Mouse (Mus musculus): Measurements from ENCODE around the gene Naa11. TPM values are rescaled to one million over a fixed set of nuclear protein-coding genes. Genes with fewer than 3 reads are reported as not detected.

Gene Naa11
- not detected in 2 replicates for polyA plus RNA-seq (2015; fragmentation: Nextera tagmentation; extraction: Ambion mirVana)

DNA sequence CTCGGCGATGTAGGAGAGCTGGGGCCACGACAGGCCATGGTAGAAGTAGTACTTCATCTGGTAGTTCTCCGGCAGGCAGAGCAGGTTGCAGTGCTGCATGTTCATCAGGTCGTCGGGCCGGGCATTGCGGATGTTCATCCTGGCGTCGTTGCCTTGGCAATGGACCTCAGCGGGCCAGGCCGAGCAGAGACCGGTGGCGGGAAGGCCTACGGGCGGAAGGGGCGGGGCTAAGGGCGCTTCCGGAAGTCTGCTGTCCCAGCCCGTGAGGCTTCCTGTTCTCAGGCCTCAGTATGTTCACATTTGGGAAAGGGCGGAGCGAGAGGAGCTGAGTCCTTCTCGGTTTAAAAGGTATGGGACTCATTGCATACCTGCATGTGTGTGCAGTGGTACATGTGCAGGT, at the start of gene Naa11:
Gene Naa11, minus strand, starts transcription at position 220 of the 400 bp plus-strand sequence.
- Histone ChIP-seq H3K9ac (no peak within 1 kb of the TSS), H3K4me1 (replicated peaks) (no peaks in the 10 kb centered on the region), H3K9me3 (replicated peaks) (no peaks in the 10 kb centered on the region), H3K4me2 (no peak within 1 kb of the TSS), H3K27me3 (no peaks in the 10 kb centered on the region), H3K4me3 (replicated peaks) (no peak within 1 kb of the TSS), H3K27ac (no peak within 1 kb of the TSS), H3K36me3 (no peaks in the 10 kb centered on the region)
- WGBS (ENCODE audit: insufficient replicate concordance): 83% methylated on average over 23 of the region's 23 CpGs
- ATAC-seq (ENCODE audit: low read depth) (no peak), DNase-seq (no peak)

DNA sequence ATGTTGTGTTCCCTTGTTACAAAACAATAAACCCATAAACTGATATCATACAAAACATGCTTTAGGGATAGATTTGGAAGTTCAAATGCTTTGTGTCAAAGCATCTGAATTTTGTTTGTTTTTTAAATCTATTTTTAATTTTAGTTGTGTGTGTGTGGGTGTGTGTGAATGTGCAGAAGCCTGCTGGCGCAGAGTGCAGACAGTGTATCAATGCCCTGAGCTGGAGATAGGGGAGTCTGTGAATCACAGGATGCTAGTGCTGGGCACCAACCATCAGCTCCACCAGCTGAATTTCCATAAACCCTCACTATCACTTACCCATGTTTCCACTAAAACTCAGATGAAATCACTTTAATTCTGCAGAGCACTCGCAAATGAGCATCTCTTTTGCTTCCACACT, 40.3 kb upstream of the Naa11 start:
- no peak for ATAC-seq (ENCODE audit: low read depth)

DNA sequence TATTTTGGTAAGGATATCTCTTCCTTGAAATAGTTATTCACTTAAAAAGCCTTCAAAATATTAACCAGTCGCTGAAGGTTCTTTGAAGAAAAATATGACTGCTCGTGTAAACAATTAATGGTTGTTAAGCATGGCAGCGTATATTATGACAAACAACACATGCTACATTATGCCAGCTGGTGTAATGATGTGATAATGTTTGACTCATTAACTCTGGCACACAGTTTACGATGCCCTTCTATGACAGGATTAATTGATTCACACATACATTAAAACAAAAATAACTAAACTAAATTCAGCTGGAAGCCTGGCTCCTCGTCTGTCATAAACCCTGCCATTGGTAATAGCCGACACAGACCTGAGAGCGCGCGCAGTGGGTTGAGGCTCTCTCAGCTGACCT, 37.8 kb upstream of the Naa11 start:
- no peak overlapping the region for H3K4me2 ChIP-seq
- ATAC-seq (ENCODE audit: low read depth) (no peak), DNase-seq (no peak)
- no peaks in the 10 kb centered on the region for H3K27me3 ChIP-seq
- no peaks in the 10 kb centered on the region for H3K4me1 ChIP-seq (replicated peaks)
- 79% methylated on average over 9 of the region's 9 CpGs for WGBS (ENCODE audit: insufficient replicate concordance)
- H3K36me3 ChIP-seq: no peaks in the 10 kb centered on the region
- no peak overlapping the region for H3K9ac ChIP-seq
- H3K27ac ChIP-seq: no peak overlapping the region
- no peaks in the 10 kb centered on the region for H3K9me3 ChIP-seq (replicated peaks)
- H3K4me3 ChIP-seq (replicated peaks): no peak overlapping the region

More for the DNA sequence above, 40.3 kb upstream of the Naa11 start:
- Histone ChIP-seq H3K9ac (no peak overlapping the region), H3K4me2 (no peak overlapping the region), H3K4me1 (replicated peaks) (no peaks in the 10 kb centered on the region), H3K27ac (no peak overlapping the region), H3K4me3 (replicated peaks) (no peak overlapping the region), H3K36me3 (no peaks in the 10 kb centered on the region), H3K27me3 (no peaks in the 10 kb centered on the region), H3K9me3 (replicated peaks) (no peaks in the 10 kb centered on the region)
- no peak for DNase-seq
- 71% methylated on average over 2 of the region's 2 CpGs for WGBS (ENCODE audit: insufficient replicate concordance)

DNA sequence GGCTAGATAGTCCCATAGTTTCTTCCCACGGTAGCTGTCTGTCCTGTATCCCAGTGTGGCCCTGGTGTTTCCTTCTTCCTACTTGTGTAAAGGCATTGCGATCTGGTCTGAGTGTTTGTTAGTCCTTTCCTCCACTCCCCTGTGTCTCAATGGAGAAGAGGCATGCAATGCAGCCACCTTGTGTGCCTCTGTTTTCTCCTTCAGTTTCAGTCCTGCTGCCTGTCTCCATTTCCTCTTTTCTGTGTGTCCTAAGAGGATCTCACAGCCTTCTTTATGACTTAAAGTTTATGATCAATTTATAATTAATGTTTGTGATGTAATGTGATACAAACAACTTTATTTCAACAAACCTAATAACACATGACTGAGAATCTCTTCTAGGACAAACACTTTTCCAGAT, 29.5 kb upstream of the Naa11 start:
- ATAC-seq (ENCODE audit: low read depth): no peak
- no peak overlapping the region for H3K4me2 ChIP-seq
- 70% methylated on average over 2 of the region's 2 CpGs for WGBS (ENCODE audit: insufficient replicate concordance)

GRCm38 (mm10) chr5:97417185-97417584, 25.0 kb upstream of the Naa11 start:
- WGBS (ENCODE audit: insufficient replicate concordance): 60% methylated on average over 2 of the region's 2 CpGs
- no peak for DNase-seq
- ATAC-seq (ENCODE audit: low read depth): no peak

More for the DNA sequence above, 29.5 kb upstream of the Naa11 start:
- H3K27me3 ChIP-seq: no peaks in the 10 kb centered on the region
- no peak overlapping the region for H3K9ac ChIP-seq
- H3K4me1 ChIP-seq (replicated peaks): no peaks in the 10 kb centered on the region
- H3K27ac ChIP-seq: no peak overlapping the region
- no peaks in the 10 kb centered on the region for H3K9me3 ChIP-seq (replicated peaks)
- DNase-seq: no peak
- H3K4me3 ChIP-seq (replicated peaks): no peak overlapping the region
- no peaks in the 10 kb centered on the region for H3K36me3 ChIP-seq

DNA sequence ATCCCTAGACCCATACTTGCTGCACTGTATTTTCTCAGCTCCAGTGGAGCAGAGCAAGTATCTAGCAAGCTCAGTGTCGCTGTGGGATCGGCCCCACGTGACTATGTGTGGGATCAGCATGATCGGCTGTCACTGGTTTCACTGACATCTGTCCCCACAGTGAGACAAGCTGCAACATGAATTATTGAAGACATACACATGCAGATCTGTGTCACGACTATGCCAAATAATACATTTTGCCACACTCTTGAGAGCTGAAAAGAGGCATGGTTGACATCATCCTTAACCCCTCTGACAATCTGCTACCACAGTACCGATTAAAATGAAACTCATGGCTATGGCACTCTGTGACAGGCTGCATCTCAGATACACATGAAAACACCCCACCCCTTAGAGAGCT, 23.7 kb upstream of the Naa11 start:
- Histone ChIP-seq H3K27me3 (no peaks in the 10 kb centered on the region), H3K9ac (no peak overlapping the region), H3K36me3 (no peaks in the 10 kb centered on the region), H3K4me1 (replicated peaks) (no peaks in the 10 kb centered on the region), H3K4me2 (no peak overlapping the region), H3K27ac (no peak overlapping the region), H3K9me3 (replicated peaks) (no peaks in the 10 kb centered on the region), H3K4me3 (replicated peaks) (no peak overlapping the region)
- ATAC-seq (ENCODE audit: low read depth): no peak
- DNase-seq: no peak
- WGBS (ENCODE audit: insufficient replicate concordance): 67% methylated on average over 6 of the region's 6 CpGs

More at GRCm38 (mm10) chr5:97417185-97417584, 25.0 kb upstream of the Naa11 start:
- H3K9ac ChIP-seq: no peak overlapping the region
- no peaks in the 10 kb centered on the region for H3K36me3 ChIP-seq
- H3K4me3 ChIP-seq (replicated peaks): no peak overlapping the region
- no peak overlapping the region for H3K27ac ChIP-seq
- no peak overlapping the region for H3K4me2 ChIP-seq
- H3K4me1 ChIP-seq (replicated peaks): no peaks in the 10 kb centered on the region
- H3K27me3 ChIP-seq: no peaks in the 10 kb centered on the region
- no peaks in the 10 kb centered on the region for H3K9me3 ChIP-seq (replicated peaks)

DNA sequence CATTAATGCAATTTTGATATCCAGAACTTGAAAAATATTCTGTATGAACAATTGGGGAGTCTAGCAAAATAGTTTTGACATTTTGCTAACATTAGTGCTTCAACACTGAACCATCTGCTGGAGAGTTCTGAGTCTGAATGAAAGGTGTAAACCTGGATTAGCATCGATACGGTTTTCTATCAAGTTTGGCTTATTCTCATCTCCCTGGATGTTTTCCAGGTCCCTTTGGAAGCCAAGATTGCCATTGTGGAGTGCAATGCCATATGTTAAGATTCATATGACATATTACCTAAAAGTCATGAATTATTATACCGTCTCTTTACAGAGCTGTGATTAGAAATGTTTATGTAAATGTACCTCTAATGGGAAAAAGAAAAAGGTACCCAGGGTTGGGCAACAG, 21.5 kb upstream of the Naa11 start:
- H3K4me3 ChIP-seq (replicated peaks): no peak overlapping the region
- ATAC-seq (ENCODE audit: low read depth): no peak
- H3K4me1 ChIP-seq (replicated peaks): no peaks in the 10 kb centered on the region
- no peaks in the 10 kb centered on the region for H3K27me3 ChIP-seq
- H3K36me3 ChIP-seq: no peaks in the 10 kb centered on the region
- H3K9ac ChIP-seq: no peak overlapping the region
- no peaks in the 10 kb centered on the region for H3K9me3 ChIP-seq (replicated peaks)
- no peak overlapping the region for H3K4me2 ChIP-seq
- no peak for DNase-seq
- H3K27ac ChIP-seq: no peak overlapping the region
- WGBS (ENCODE audit: insufficient replicate concordance): 71% methylated on average over 3 of the region's 3 CpGs

GRCm38 (mm10) chr5:97410190-97410589, 18.0 kb upstream of the Naa11 start:
- no peak for DNase-seq
- H3K9ac ChIP-seq: no peak overlapping the region
- H3K4me2 ChIP-seq: no peak overlapping the region
- no peaks in the 10 kb centered on the region for H3K27me3 ChIP-seq
- no peaks in the 10 kb centered on the region for H3K4me1 ChIP-seq (replicated peaks)
- no peak overlapping the region for H3K4me3 ChIP-seq (replicated peaks)
- no peaks in the 10 kb centered on the region for H3K9me3 ChIP-seq (replicated peaks)
- no peaks in the 10 kb centered on the region for H3K36me3 ChIP-seq
- no peak overlapping the region for H3K27ac ChIP-seq
- ATAC-seq (ENCODE audit: low read depth): no peak
- WGBS (ENCODE audit: insufficient replicate concordance): 77% methylated on average over 6 of the region's 6 CpGs

DNA sequence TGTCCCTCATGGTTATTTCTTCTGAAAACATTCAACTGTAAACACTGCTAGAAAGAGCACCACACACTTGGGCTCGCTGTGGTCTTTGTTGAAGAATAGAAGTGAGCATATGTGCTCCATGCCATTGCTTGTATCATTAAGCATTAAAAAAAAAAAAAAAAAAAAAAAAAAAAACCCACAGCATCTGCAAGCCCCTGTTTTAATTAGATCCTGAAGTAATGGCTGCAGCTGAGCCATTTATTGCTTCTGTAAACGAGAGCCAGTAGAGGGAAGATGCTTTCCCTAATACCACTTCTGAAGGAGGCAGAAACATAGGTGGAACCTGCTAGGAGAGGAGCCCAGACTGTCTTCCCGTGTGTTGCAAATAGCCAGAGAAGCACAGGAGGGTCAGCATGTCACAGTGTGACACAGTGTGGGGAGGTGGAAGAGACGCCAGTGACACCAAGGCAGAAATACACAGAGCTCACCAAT, 17.1 kb upstream of the Naa11 start:
- no peak overlapping the region for H3K27ac ChIP-seq
- H3K4me2 ChIP-seq: no peak overlapping the region
- ATAC-seq (ENCODE audit: low read depth) (no peak), DNase-seq (no peak)
- H3K9ac ChIP-seq: no peak overlapping the region
- H3K9me3 ChIP-seq (replicated peaks): no peaks in the 10 kb centered on the region
- H3K36me3 ChIP-seq: no peaks in the 10 kb centered on the region
- WGBS (ENCODE audit: insufficient replicate concordance): 49% methylated on average over 4 of the region's 4 CpGs
- no peak overlapping the region for H3K4me3 ChIP-seq (replicated peaks)
- H3K27me3 ChIP-seq: no peaks in the 10 kb centered on the region
- no peaks in the 10 kb centered on the region for H3K4me1 ChIP-seq (replicated peaks)

DNA sequence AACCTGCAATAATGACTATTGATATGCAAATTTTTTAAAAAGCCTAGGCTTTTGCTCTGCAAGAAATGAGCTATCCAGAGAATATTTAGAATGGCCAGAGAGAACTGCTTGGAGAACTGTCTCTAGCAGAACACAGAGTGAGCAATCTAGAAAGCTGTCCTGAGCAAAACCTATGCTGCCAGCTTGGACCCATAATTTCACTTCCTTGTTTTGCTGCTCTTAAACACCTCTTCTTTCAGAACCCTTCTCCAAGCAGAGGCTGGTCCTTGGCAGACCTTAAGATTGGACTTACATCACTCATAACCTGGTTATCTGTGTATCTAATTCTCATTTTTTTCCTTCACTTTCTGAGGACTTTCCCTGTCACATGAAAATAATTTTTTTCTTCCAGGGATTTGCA, 8.9 kb upstream of the Naa11 start:
- Histone ChIP-seq H3K4me1 (replicated peaks) (no peaks in the 10 kb centered on the region), H3K9me3 (replicated peaks) (no peaks in the 10 kb centered on the region), H3K27me3 (no peaks in the 10 kb centered on the region), H3K27ac (no peak overlapping the region), H3K4me2 (no peak overlapping the region), H3K9ac (no peak overlapping the region), H3K36me3 (no peaks in the 10 kb centered on the region), H3K4me3 (replicated peaks) (no peak overlapping the region)
- DNase-seq (no peak), ATAC-seq (ENCODE audit: low read depth) (no peak)

DNA sequence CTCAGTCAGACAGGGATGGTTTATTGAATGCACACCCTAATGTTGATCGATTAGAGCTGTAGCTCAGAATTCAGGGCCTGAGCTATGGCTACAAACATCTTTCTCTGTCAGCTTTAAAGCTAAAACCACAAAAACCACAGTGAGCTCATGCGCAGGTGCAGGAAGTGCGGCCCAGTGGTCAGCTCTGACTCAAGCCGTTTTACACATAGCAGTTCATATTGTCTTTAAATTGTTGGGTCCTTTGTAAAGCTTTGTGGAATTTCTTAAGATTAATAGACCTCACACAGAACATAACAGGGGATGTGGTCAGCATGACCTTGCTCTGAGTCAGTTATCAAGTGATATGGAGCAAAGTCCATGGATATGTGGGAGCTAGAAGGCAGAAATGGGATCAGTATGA, 5.4 kb upstream of the Naa11 start:
- 19% methylated on average over 4 of the region's 4 CpGs for WGBS (ENCODE audit: insufficient replicate concordance)
- ATAC-seq (ENCODE audit: low read depth) (no peak), DNase-seq (no peak)
- H3K4me2 ChIP-seq: no peak overlapping the region
- no peak overlapping the region for H3K27ac ChIP-seq
- no peaks in the 10 kb centered on the region for H3K9me3 ChIP-seq (replicated peaks)
- no peak overlapping the region for H3K9ac ChIP-seq
- H3K4me1 ChIP-seq (replicated peaks): no peaks in the 10 kb centered on the region
- no peaks in the 10 kb centered on the region for H3K27me3 ChIP-seq
- H3K36me3 ChIP-seq: no peaks in the 10 kb centered on the region
- H3K4me3 ChIP-seq (replicated peaks): no peak overlapping the region

DNA sequence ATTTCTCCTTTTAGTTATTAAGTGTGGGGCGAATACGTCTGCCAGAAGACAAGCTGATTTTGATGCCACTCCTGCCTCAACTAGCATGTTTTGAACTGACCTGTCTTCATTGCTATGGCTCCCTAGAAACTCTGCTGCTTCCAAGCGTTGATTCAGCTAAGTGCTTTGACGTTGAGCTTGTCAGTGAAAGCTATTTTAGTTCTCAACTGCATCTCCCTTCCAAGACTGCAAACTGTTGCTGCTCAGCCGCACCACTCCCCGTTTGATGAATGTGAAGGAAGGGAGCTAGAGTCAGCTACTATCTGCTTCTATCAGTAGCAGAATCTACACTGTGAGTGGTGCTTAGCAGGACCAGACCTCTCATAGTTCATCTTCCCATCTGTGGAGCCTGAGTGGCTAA, 4.6 kb downstream of the Naa11 start:
- H3K4me3 ChIP-seq (replicated peaks): no peak overlapping the region

More for the DNA sequence above, 4.6 kb downstream of the Naa11 start:
- WGBS (ENCODE audit: insufficient replicate concordance): 69% methylated on average over 6 of the region's 6 CpGs
- Histone ChIP-seq H3K27me3 (no peaks in the 10 kb centered on the region), H3K9ac (no peak overlapping the region), H3K27ac (no peak overlapping the region), H3K4me1 (replicated peaks) (no peaks in the 10 kb centered on the region), H3K36me3 (no peaks in the 10 kb centered on the region), H3K9me3 (replicated peaks) (no peaks in the 10 kb centered on the region), H3K4me2 (no peak overlapping the region)
- no peak for DNase-seq
- ATAC-seq (ENCODE audit: low read depth): no peak

Measured in liver, embryonic 13.5 days (tissue).